Mouse (Mus musculus) urinary bladder, postnatal 4 days (tissue): ENCODE measurements at regions not wholly inside any gene's neighbourhood (a gene's known extent, or its start where the extent isn't known, plus 50 kb on each side); places are given as distances from the start of the nearest gene placed in this dataset.

Experiments used
- DNase-seq, 2 experiments: peaks; one replicate each; pipeline ENCODE4 v3.0.0; 2021 to 2022; ENCODE audit warnings: low spot score in 2 of 2

- peak; percentile 21 to 63 for DNase-seq
These were observed 346.4 kb upstream of the Prkcq start for GRCm38 (mm10) chr2:10825278-10826133.

DNA sequence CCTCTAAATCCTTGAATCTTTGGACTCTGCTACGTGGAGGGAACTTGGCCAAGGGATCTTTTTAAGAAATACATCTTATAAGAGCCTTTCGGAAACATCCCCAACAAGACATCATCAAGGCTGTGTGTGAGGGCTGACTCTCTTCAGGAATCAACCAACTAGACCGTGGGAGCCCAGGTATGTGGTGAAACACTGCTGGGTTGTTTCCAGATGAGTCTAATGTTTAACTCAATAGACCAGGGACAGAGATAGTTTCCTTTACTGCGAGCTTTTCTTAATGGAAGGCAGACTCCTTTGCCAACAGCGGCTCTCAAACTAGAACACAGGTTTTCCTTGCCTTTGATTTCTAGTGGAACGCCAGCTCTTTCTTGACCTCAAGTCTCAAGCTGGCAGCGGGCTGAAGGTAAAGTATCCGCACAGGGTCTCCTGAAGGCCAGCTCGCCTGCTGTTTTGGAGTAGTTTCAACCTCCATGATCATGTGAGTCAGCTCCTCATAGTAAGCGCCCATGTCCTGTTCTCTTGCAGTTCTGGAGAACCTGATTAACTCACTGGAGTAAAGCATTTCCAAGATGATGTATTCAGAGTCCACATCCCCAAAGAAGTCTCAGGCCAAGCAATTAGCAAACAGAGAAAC lies 345.7 kb upstream of the Prkcq start:
- no peak for DNase-seq

- no peak for DNase-seq
These were observed 331.9 kb upstream of the Prkcq start for GRCm38 (mm10) chr2:10839976-10840375.

GRCm38 (mm10) chr2:10861654-10862292 lies 310.1 kb upstream of the Prkcq start:
- DNase-seq, result no peak

- DNase-seq, result no peak
These were observed 307.5 kb upstream of the Prkcq start for GRCm38 (mm10) chr2:10864451-10864850.

GRCm38 (mm10) chr2:10874303-10874702 lies 297.6 kb upstream of the Prkcq start:
- DNase-seq, result no peak

- no peak for DNase-seq
These were observed 270.0 kb upstream of the Prkcq start for GRCm38 (mm10) chr2:10901926-10902325.

DNA sequence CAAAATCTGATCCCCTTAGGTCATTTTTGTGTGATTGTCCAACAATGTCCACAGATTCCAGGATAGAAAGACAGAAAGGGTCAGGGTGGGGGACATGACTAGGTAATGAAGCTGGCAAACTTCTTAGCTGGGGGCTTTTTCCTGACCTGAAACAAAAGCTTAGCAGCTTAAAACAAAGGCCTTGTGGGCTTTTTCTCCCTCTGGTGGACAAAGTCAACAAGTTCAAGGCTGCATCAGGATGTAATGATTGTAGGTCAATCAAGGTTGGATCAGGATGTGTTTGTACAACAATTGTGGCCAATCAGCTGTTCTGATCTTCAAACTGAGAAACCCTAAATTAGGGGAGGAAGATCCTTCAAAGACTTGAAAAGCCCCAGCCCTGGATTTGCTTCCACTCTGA lies 252.0 kb upstream of the Prkcq start:
- no peak for DNase-seq

DNA sequence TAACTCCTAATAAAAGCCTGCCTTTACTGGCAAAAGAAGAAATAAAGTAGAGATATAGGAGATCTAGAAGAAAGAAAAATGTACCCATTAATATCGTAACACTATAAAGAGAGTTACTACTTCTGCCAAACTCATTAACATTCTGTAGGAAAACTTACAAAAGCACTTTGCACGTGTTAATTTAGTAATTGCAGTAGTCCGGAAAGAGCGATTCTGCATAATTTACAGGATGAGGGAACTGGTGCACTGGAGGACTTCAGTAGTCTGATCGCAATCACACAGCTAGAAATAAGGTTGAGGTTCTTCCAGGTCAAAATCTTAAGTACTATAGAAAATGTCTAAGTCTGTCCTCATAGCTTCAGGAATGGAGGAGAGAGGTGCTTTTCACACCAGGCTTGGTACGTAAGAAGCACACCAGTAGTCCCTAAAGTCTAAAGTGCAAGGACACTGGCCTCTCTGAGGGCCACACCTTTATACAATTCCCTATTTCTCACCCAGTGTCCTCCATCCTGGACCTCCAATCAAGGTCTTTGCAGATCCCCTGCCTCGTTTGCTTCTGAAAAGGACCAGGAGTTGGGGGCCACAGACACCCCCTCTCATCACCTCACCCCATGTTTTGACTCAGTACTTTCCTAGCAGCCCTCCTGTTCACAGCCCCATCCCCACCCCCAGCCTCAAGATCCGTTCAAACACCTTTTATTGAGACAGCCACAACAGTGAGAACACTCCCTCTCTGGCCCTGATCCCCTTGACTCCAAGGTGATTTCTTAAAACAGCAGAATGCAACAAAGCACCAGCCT lies 251.0 kb upstream of the Prkcq start:
- no peak for DNase-seq

GRCm38 (mm10) chr2:10921486-10922450 lies 250.1 kb upstream of the Prkcq start:
- DNase-seq, result no peak

DNA sequence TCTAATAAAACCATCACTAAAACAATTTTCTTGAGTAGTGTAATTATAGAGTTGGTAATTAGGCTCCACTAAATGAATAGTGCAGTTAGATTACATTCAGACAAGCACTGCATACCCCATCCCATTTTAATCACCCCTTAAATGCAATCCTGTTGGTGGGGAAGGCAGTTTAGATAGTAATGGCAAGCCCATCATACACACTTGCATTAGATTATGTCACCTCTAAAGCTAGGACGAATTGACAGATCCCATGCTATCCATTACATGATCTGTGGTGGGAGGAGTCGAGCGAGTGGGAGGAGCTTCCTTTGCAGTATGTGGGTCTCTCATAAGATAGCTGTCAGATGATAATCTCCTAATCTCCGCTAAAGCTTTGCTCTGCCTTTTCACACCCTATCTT lies 247.9 kb upstream of the Prkcq start:
- DNase-seq, result no peak

- DNase-seq, result no peak
These were observed 246.5 kb upstream of the Prkcq start for GRCm38 (mm10) chr2:10925361-10925760.

DNA sequence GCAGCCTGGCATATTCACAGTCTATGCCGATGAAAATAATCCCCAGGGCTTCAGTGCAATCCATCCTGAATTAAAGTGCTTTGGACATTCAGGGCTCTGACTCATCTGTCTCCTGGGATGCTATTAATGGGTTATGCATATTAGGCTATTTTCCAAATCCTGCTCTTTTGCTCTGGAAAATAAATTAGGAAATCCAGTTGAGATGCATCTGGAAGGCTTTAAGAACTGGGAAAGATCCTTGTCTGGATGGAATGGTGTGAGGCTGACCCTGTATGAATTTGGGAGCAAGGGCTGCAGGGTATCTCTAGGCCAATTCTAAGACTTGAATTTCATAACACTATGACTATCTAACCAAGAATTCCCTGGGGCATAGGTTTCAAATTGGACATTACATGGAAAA lies 234.5 kb upstream of the Prkcq start:
- DNase-seq, result no peak

DNA sequence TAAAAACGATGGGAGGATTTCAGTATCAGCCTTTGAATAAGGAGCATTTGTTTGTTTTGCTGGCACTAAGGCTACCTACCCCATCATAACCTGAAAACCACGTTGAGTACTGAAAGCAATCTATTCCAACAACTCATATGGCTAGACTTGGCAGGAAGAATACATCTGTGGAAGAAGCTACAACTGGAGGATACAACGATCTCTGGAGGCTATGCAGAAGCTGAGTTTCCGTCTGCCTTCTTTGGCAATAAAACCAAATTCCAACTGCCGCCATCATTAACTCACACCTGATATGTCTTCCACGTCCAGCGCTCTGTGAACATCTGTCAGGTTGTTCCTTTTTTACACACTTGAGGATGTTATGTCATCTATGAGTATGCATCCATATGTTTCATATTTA lies 206.7 kb upstream of the Prkcq start:
- DNase-seq, result no peak

GRCm38 (mm10) chr2:10966891-10967290 lies 205.0 kb upstream of the Prkcq start:
- DNase-seq, result no peak

DNA sequence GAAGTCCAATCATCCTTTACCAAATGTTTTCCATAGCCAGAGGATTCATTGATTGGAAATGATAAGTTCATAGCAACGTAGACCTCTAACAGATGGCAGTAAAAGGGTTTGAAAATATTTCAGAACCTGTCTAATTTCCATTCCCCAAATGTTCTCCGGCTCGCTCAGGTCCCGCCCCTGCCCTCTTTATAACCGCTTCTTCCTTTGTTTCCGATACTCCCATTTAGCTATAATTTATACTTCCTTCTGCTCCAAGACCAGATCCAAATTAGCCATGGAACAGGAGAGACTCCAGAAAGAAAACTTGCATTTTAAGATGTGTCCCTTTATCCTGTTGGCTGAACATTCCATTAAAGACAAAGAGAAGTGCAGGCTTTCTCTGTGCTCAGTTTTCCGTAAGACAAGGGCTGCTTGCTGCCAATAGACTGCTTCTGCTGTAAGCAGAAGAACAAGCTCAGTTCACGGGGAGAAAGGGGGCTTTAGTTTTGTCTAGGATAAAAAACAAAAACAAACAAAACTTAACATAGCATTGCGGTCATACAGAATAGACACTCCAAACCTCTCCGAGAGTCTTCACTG lies 202.7 kb upstream of the Prkcq start:
- no peak for DNase-seq

DNA sequence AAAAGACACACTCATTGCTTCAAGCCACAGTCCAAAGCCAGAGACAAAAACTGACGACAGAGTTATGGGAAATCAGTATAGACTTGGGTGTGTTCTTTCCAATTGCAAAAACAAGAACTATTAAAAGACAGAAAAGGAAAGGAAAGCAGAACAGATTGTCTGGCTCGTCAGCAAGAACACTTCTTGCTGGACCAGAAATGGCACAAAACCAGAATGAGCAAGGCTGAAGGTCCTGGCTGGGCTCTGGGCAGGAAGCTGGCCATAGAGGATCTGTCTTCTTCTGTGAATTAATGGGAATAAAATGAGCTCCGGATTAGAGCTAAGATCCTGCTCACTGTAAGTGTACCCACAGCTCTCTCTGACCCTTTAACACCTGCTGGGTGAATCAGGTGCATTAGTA lies 199.9 kb upstream of the Prkcq start:
- no peak for DNase-seq

DNA sequence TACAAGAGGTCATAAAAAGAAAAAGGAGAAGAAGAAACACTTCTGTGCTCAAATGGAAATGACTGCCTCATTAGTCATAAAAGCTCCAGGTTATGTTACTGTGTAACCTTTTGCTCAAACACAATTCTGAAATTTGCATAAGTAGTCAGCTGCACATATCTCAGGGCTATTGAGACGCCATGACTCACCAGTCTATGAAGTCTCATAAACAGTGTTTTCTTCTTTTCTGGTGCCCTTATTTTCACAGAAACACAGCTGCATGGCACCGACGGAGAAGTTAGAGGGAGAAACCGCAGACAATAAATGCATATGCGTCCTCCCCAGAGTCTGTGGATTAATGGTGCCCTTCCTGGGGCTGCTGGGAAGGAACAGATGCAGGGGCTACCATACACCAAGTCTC lies 193.1 kb upstream of the Prkcq start:
- no peak for DNase-seq

DNA sequence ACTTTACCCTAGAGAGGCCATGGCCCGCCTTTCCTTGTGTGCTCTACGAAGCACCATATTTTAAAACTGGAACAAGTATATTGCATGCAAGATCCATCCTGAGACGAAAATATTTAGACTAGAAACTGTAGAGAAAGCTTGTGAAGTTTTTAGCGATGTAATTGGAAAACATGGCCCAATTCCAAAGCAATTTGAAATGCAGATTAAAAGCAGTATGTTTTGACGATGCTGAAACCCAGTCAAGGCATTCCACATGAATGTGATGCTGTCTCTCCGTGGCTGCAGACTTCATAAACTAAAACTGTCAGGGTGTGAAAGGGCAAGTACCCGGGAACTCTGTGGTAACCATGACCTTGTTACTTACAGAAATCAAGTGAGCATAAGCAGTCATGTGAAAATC lies 185.8 kb upstream of the Prkcq start:
- DNase-seq, result no peak

- no peak for DNase-seq
These were observed 181.7 kb upstream of the Prkcq start for GRCm38 (mm10) chr2:10990043-10990728.
